Comparison of ENCODE assay signal across 20 mouse cellular contexts in genomic region chr13:69441798-69442197, GRCm38 (mm10).
DNase-seq lines count a peak whose midpoint lies in the region; ATAC-seq lines count a peak whose summit lies in the region.
"Had no signal": no experiment of that assay in that cellular context is flagged by ENCODE, and none has a peak within 500 bp of the region (broad histone marks: within the 10 kb centered on the region; RNA-seq: fewer than 3 reads in every experiment).

No protein-coding gene starts in this region.

- H3K27me3 ChIP-seq in hindbrain, embryonic 11.5 days (ENCODE audit: control insufficient read depth, insufficient read depth, low read length): no peaks in the 10 kb centered on the region
- no peaks in the 10 kb centered on the region for H3K27me3 ChIP-seq in hindbrain, embryonic 12.5 days
- H3K27me3 ChIP-seq in neural tube, embryonic 15.5 days (replicated peaks): no peaks in the 10 kb centered on the region
- H3K27me3 ChIP-seq: CH12.LX; embryonic facial prominence, embryonic 13.5 days; forebrain, embryonic 12.5 days; heart, embryonic 12.5 days; Patski had no signal

- H3K4me3 ChIP-seq in hindbrain, embryonic 11.5 days (ENCODE audit: low read depth, low read length): no peak overlapping the region
- no peak overlapping the region for H3K4me3 ChIP-seq in hindbrain, embryonic 12.5 days
- no peak overlapping the region for H3K4me3 ChIP-seq in neural tube, embryonic 15.5 days (replicated peaks)
- H3K4me3 ChIP-seq: embryonic facial prominence, embryonic 13.5 days; forebrain, embryonic 12.5 days; heart, embryonic 12.5 days had no signal

- WGBS in hindbrain, embryonic 11.5 days: 75% methylated on average over 1 of the region's 1 CpGs
- WGBS in hindbrain, embryonic 12.5 days: 63% methylated on average over 1 of the region's 1 CpGs
- WGBS in neural tube, embryonic 15.5 days: 31% methylated on average over 1 of the region's 1 CpGs

- H3K4me2 ChIP-seq in hindbrain, embryonic 11.5 days (replicated peaks; ENCODE audit: low read depth, low read length): no peak overlapping the region
- no peak overlapping the region for H3K4me2 ChIP-seq in hindbrain, embryonic 12.5 days (replicated peaks)
- no peak overlapping the region for H3K4me2 ChIP-seq in neural tube, embryonic 15.5 days
- H3K4me2 ChIP-seq: embryonic facial prominence, embryonic 13.5 days; forebrain, embryonic 12.5 days; heart, embryonic 12.5 days; hindbrain, embryonic 14.5 days had no signal

- H3K27ac ChIP-seq in hindbrain, embryonic 11.5 days (ENCODE audit: low read depth, low read length): no peak overlapping the region
- H3K27ac ChIP-seq in hindbrain, embryonic 12.5 days: no peak overlapping the region
- no peak overlapping the region for H3K27ac ChIP-seq in neural tube, embryonic 15.5 days (replicated peaks)
- H3K27ac ChIP-seq: embryonic facial prominence, embryonic 13.5 days; forebrain, embryonic 12.5 days; hindbrain, embryonic 14.5 days had no signal

- no peaks in the 10 kb centered on the region for H3K36me3 ChIP-seq in hindbrain, embryonic 11.5 days (ENCODE audit: control insufficient read depth, insufficient read depth, low read length)
- H3K36me3 ChIP-seq in hindbrain, embryonic 12.5 days: no peaks in the 10 kb centered on the region
- no peaks in the 10 kb centered on the region for H3K36me3 ChIP-seq in neural tube, embryonic 15.5 days
- H3K36me3 ChIP-seq: embryonic facial prominence, embryonic 13.5 days; forebrain, embryonic 12.5 days; heart, embryonic 12.5 days had no signal

- H3K9ac ChIP-seq in hindbrain, embryonic 11.5 days (ENCODE audit: low read depth, low read length): no peak overlapping the region
- no peak overlapping the region for H3K9ac ChIP-seq in hindbrain, embryonic 12.5 days
- H3K9ac ChIP-seq in neural tube, embryonic 15.5 days (replicated peaks): no peak overlapping the region
- H3K9ac ChIP-seq: embryonic facial prominence, embryonic 13.5 days; forebrain, embryonic 12.5 days; heart, embryonic 12.5 days; hindbrain, embryonic 14.5 days had no signal

- no peak for DNase-seq in hindbrain, embryonic 11.5 days (ENCODE audit: low spot score)
- peak; percentile 50 for DNase-seq in embryo, embryonic 10.5 days (ENCODE audit: low spot score)
- DNase-seq in mesoderm, embryonic 11.5 days (ENCODE audit: low read depth, low spot score): peak; percentile 67
- DNase-seq in cerebellum, postnatal 36 days: no peak
- DNase-seq: adrenal gland, postnatal 14 days; cerebellum, adult 11-12 months; cerebellum, adult 9-10 months; cerebellum, postnatal 25 days; gastrocnemius, postnatal 10 days; heart, postnatal 36 days had no signal

- H3K4me1 ChIP-seq in hindbrain, embryonic 11.5 days (replicated peaks; ENCODE audit: control insufficient read depth, insufficient read depth, low read length): no peaks in the 10 kb centered on the region
- no peaks in the 10 kb centered on the region; the same call in 1 of the 2 replicates for H3K4me1 ChIP-seq in hindbrain, embryonic 12.5 days
- no peaks in the 10 kb centered on the region for H3K4me1 ChIP-seq in neural tube, embryonic 15.5 days
- H3K4me1 ChIP-seq: embryonic facial prominence, embryonic 13.5 days; heart, embryonic 12.5 days had no signal

- H3K9me3 ChIP-seq in hindbrain, embryonic 11.5 days (ENCODE audit: control insufficient read depth, low read length): no peaks in the 10 kb centered on the region
- no peaks in the 10 kb centered on the region for H3K9me3 ChIP-seq in hindbrain, embryonic 12.5 days (replicated peaks)
- H3K9me3 ChIP-seq in neural tube, embryonic 15.5 days (replicated peaks): no peaks in the 10 kb centered on the region
- H3K9me3 ChIP-seq: embryonic facial prominence, embryonic 13.5 days; forebrain, embryonic 12.5 days; heart, embryonic 12.5 days had no signal

- ATAC-seq in hindbrain, embryonic 11.5 days (ENCODE audit: low FRiP score): 0 out of 2 replicates have a peak, but pooled peaks have one; percentile 33
- ATAC-seq in hindbrain, embryonic 12.5 days (ENCODE audit: low FRiP score): no peak
- peak; percentile 47; the same call in 1 of the 2 replicates for ATAC-seq in neural tube, embryonic 15.5 days (ENCODE audit: low FRiP score)
- ATAC-seq: activated CD4-positive, CD25-positive, alpha-beta regulatory T cell, adult 4 months; forebrain, embryonic 16.5 days; Patski had no signal

Comparison
In these comparisons a context has a peak if more than half of its experiments do, and no peak if none do; other contexts are left out.
1. DNase-seq: peak in embryo, embryonic 10.5 days (single experiment) and mesoderm, embryonic 11.5 days (single experiment); none in hindbrain, embryonic 11.5 days (single experiment) and cerebellum, postnatal 36 days (0 of 2).